ENCODE assay signal across 8 mouse cellular contexts in genomic region chr1:73966411-73967238, GRCm38 (mm10).
DNase-seq lines count a peak whose midpoint lies in the region; ATAC-seq and TF ChIP-seq lines count a peak whose summit lies in the region.

No protein-coding gene starts in this region.

- peaks cover 41% of the 10 kb centered on the region for H3K4me1 ChIP-seq in lung, adult 2 months (ENCODE audit: control insufficient read depth, insufficient read depth, low read length)

- H3K4me3 ChIP-seq in lung, adult 2 months (replicated peaks; ENCODE audit: extremely low read depth, low read depth, low read length) = no peak overlapping the region

- peak; percentile 76 for DNase-seq in adrenal gland, adult 2 months
- no peak for DNase-seq in adrenal gland, postnatal 25 days
- peak; percentile 63 to 73 for DNase-seq in adrenal gland, postnatal 36 days
- peak; percentile 79 for DNase-seq in heart, postnatal 25 days (ENCODE audit: low spot score)
- no peak for DNase-seq in lung, adult 2 months
- DNase-seq in layer of hippocampus, adult 8-10 months (ENCODE audit: low spot score in 2 of 2) = no peak
- DNase-seq in urinary bladder, postnatal 14 days (ENCODE audit: low spot score) = no peak

- TF ChIP-seq CTCF in lung, adult 2 months (IDR thresholded peaks at IDR 0.05; ENCODE audit: insufficient read depth, low read length) = 0 out of 2 replicates have a peak, but pooled peaks have one; percentile 5

- intact Hi-C loops in heart, postnatal 25 days (cut with DNase I) = no loop called here

- 47% methylated on average over 12 of the region's 12 CpGs for WGBS in lung, adult 2 months

- ATAC-seq in inflammation-experienced regulatory T-cells, adult 6 months = no peak

- TF ChIP-seq POLR2A in lung, adult 2 months (IDR thresholded peaks at IDR 0.05; ENCODE audit: borderline replicate concordance, extremely low read depth, low read depth, low read length) = peak; percentile 24; the same call in 1 of the 2 replicates

Comparison
In these comparisons a context has a peak if more than half of its experiments do, and no peak if none do; other contexts are left out.
1. DNase-seq: peak in adrenal gland, adult 2 months (single experiment), adrenal gland, postnatal 36 days (2 of 2) and heart, postnatal 25 days (single experiment); none in adrenal gland, postnatal 25 days (single experiment), lung, adult 2 months (single experiment), layer of hippocampus, adult 8-10 months (0 of 2) and urinary bladder, postnatal 14 days (single experiment).